Mouse (Mus musculus) heart, embryonic 12.5 days (tissue): ENCODE measurements around the gene Lcn2. TPM values are rescaled to one million over a fixed set of nuclear protein-coding genes. Genes with fewer than 3 reads are reported as not detected.

Source experiments
- ATAC-seq: fragments of 200-750 bp; cut with Nextera tagmentation; 2 replicates; pipeline ENCODE4 v1.8.0; 2017; ENCODE audit warnings: moderate TSS enrichment, moderate library complexity; ENCODE audit not compliant: insufficient number of reproducible peaks, low FRiP score
- H3K27ac ChIP-seq: fragments of 300-500 bp; sonication (generic); 2 replicates; pipeline ENCODE4 v1.5.1; 2016; ENCODE audit warnings: mild to moderate bottlenecking, moderate library complexity; ENCODE audit not compliant: poor library complexity, severe bottlenecking
- H3K27me3 ChIP-seq: fragments of 300-500 bp; sonication (generic); replicated peaks from 2 replicates; pipeline ENCODE4 v1.6.1; 2016; ENCODE audit warnings: mild to moderate bottlenecking, moderate library complexity
- H3K36me3 ChIP-seq: fragments of 300-500 bp; sonication (generic); 2 replicates; pipeline ENCODE4 v1.6.1; 2016; ENCODE audit warnings: mild to moderate bottlenecking, moderate library complexity
- H3K4me1 ChIP-seq: fragments of 300-500 bp; sonication (generic); replicated peaks from 2 replicates; pipeline ENCODE4 v1.6.1; 2016; ENCODE audit warnings: mild to moderate bottlenecking
- H3K4me2 ChIP-seq: fragments of 300-500 bp; sonication (generic); 2 replicates; pipeline ENCODE4 v1.6.1; 2016; ENCODE audit warnings: mild to moderate bottlenecking, moderate library complexity
- H3K4me3 ChIP-seq: fragments of 300-500 bp; sonication (generic); 2 replicates; pipeline ENCODE4 v1.5.1; 2016; ENCODE audit warnings: mild to moderate bottlenecking
- H3K9ac ChIP-seq: fragments of 300-500 bp; sonication (generic); 2 replicates; pipeline ENCODE4 v1.6.1; 2016; ENCODE audit warnings: mild to moderate bottlenecking, moderate library complexity
- H3K9me3 ChIP-seq: fragments of 300-500 bp; sonication (generic); replicated peaks from 2 replicates; pipeline ENCODE4 v1.6.1; 2016; ENCODE audit warnings: mild to moderate bottlenecking, moderate library complexity
- WGBS: fragments of 180-500 bp; shearing (Covaris S2); methylation state at CpG from one replicate; pipeline ENCODE4 v1.1.7; 2016; 5-methylcytosine and 5-hydroxymethylcytosine counted together
- polyA plus RNA-seq: library from polyadenylated mRNA; unstranded; fragments of >200 nt; fragmentation: Nextera tagmentation; extraction: Ambion mirVana; gene quantifications from 2 replicates; pipeline ENCODE4 v1.2.1, GENCODE M21; 2016

The Lcn2 gene
- polyA plus RNA-seq, 1 experiment from 2014 or later: 0.38 TPM

- no peaks in the 10 kb centered on the region for H3K27me3 ChIP-seq
- no peaks in the 10 kb centered on the region for H3K4me1 ChIP-seq
- H3K36me3 ChIP-seq: peaks cover 46% of the 10 kb centered on the region
- H3K9ac ChIP-seq: no peak overlapping the region
- H3K9me3 ChIP-seq: no peaks in the 10 kb centered on the region
- WGBS: 72% methylated on average over 6 of the region's 6 CpGs
- no peak overlapping the region for H3K4me3 ChIP-seq
- ATAC-seq: no peak
- no peak overlapping the region for H3K27ac ChIP-seq
- H3K4me2 ChIP-seq: no peak overlapping the region
Measured at GRCm38 (mm10) chr2:32412742-32413531, 24.9 kb upstream of the Lcn2 start.

- Histone ChIP-seq H3K27me3 (no peaks in the 10 kb centered on the region), H3K36me3 (peaks cover 31% of the 10 kb centered on the region), H3K4me2 (no peak overlapping the region), H3K27ac (no peak overlapping the region), H3K4me3 (no peak overlapping the region), H3K9ac (no peak overlapping the region), H3K9me3 (no peaks in the 10 kb centered on the region), H3K4me1 (no peaks in the 10 kb centered on the region)
- no peak for ATAC-seq
- WGBS: 84% methylated on average over 7 of the region's 7 CpGs
Measured at GRCm38 (mm10) chr2:32411407-32411806, 23.4 kb upstream of the Lcn2 start.

GRCm38 (mm10) chr2:32408429-32409424 lies 20.7 kb upstream of the Lcn2 start:
- Histone ChIP-seq H3K27me3 (no peaks in the 10 kb centered on the region), H3K9ac (0 out of 2 replicates have a peak overlapping the region, but pooled peaks have one; percentile 4), H3K4me2 (no peak overlapping the region), H3K4me3 (no peak overlapping the region), H3K36me3 (peaks cover 8% of the 10 kb centered on the region), H3K27ac (no peak overlapping the region; the same call in 1 of the 2 replicates), H3K4me1 (no peaks in the 10 kb centered on the region), H3K9me3 (no peaks in the 10 kb centered on the region)
- ATAC-seq: no peak
- 64% methylated on average over 25 of the region's 25 CpGs for WGBS

GRCm38 (mm10) chr2:32407144-32407824 lies 19.2 kb upstream of the Lcn2 start:
- no peaks in the 10 kb centered on the region for H3K4me1 ChIP-seq
- no peak overlapping the region for H3K4me2 ChIP-seq
- ATAC-seq: no peak
- H3K4me3 ChIP-seq: no peak overlapping the region
- no peaks in the 10 kb centered on the region for H3K27me3 ChIP-seq
- H3K27ac ChIP-seq: no peak overlapping the region
- H3K36me3 ChIP-seq: peaks cover 15% of the 10 kb centered on the region
- H3K9ac ChIP-seq: no peak overlapping the region
- 76% methylated on average over 7 of the region's 7 CpGs for WGBS
- H3K9me3 ChIP-seq: no peaks in the 10 kb centered on the region

GRCm38 (mm10) chr2:32404663-32405062 lies 16.6 kb upstream of the Lcn2 start:
- Histone ChIP-seq H3K9ac (no peak overlapping the region), H3K27me3 (no peaks in the 10 kb centered on the region), H3K9me3 (no peaks in the 10 kb centered on the region), H3K4me3 (no peak overlapping the region), H3K4me1 (no peaks in the 10 kb centered on the region), H3K36me3 (peaks cover 41% of the 10 kb centered on the region), H3K27ac (no peak overlapping the region), H3K4me2 (no peak overlapping the region)
- no peak for ATAC-seq
- WGBS: 19% methylated on average over 2 of the region's 2 CpGs

- under 1% methylated on average over 15 of the region's 15 CpGs for whole genome bisulfite sequencing
- ATAC-seq: no peak
- Histone ChIP-seq H3K4me3 (peak overlapping the region; percentile 84), H3K27me3 (no peaks in the 10 kb centered on the region), H3K9ac (peak overlapping the region; percentile 92), H3K4me2 (peak overlapping the region; percentile 74), H3K9me3 (no peaks in the 10 kb centered on the region), H3K4me1 (peaks cover 13% of the 10 kb centered on the region), H3K36me3 (peaks cover 33% of the 10 kb centered on the region), H3K27ac (peak overlapping the region; percentile 77; the same call in 1 of the 2 replicates)
Measured at GRCm38 (mm10) chr2:32396695-32397094, 8.6 kb upstream of the Lcn2 start.

- Histone ChIP-seq H3K9me3 (no peaks in the 10 kb centered on the region), H3K27ac (peak overlapping the region; percentile 77), H3K4me2 (peak overlapping the region; percentile 74), H3K27me3 (no peaks in the 10 kb centered on the region), H3K36me3 (peaks cover 27% of the 10 kb centered on the region), H3K9ac (peak overlapping the region; percentile 92), H3K4me1 (peaks cover 13% of the 10 kb centered on the region), H3K4me3 (peak overlapping the region; percentile 84)
- ATAC-seq: peak; percentile 93
- WGBS: under 1% methylated on average over 59 of the region's 59 CpGs
Measured at GRCm38 (mm10) chr2:32395946-32396621, 8.0 kb upstream of the Lcn2 start.

- Histone ChIP-seq H3K4me2 (peak within 1 kb of the TSS; percentile 74), H3K9me3 (no peaks in the 10 kb centered on the region), H3K27me3 (no peaks in the 10 kb centered on the region), H3K4me1 (peaks cover 13% of the 10 kb centered on the region), H3K36me3 (peaks cover 21% of the 10 kb centered on the region), H3K9ac (peak within 1 kb of the TSS; percentile 92), H3K4me3 (peak within 1 kb of the TSS; percentile 84), H3K27ac (peak within 1 kb of the TSS; percentile 77)
- peak; percentile 90 for ATAC-seq
- 0% methylated on average over 31 of the region's 31 CpGs for WGBS
Measured at GRCm38 (mm10) chr2:32395484-32395945, 7.5 kb upstream of the Lcn2 start, which contains the start of gene Ptges2. Gene Ptges2, plus strand, starts transcription at chr2:32395896.

- H3K27me3 ChIP-seq: no peaks in the 10 kb centered on the region
- H3K4me2 ChIP-seq: peak overlapping the region; percentile 74
- no peaks in the 10 kb centered on the region for H3K9me3 ChIP-seq
- peak overlapping the region; percentile 84 for H3K4me3 ChIP-seq
- H3K27ac ChIP-seq: peak overlapping the region; percentile 77
- H3K36me3 ChIP-seq: peaks cover 16% of the 10 kb centered on the region
- peak overlapping the region; percentile 92 for H3K9ac ChIP-seq
- H3K4me1 ChIP-seq: peaks cover 13% of the 10 kb centered on the region
- 4% methylated on average over 8 of the region's 8 CpGs for WGBS
- no peak for ATAC-seq
Measured at GRCm38 (mm10) chr2:32394973-32395372, 6.9 kb upstream of the Lcn2 start.

GRCm38 (mm10) chr2:32392063-32392462 lies 4.0 kb upstream of the Lcn2 start:
- Histone ChIP-seq H3K9me3 (no peaks in the 10 kb centered on the region), H3K27ac (no peak overlapping the region), H3K36me3 (no peaks in the 10 kb centered on the region), H3K4me3 (no peak overlapping the region), H3K4me2 (no peak overlapping the region), H3K27me3 (no peaks in the 10 kb centered on the region; the same call in 1 of the 2 replicates), H3K9ac (no peak overlapping the region), H3K4me1 (peaks cover 8% of the 10 kb centered on the region)
- no peak for ATAC-seq
- WGBS: 69% methylated on average over 5 of the region's 5 CpGs
